Mouse (Mus musculus) ES-E14 (cell line): ENCODE measurements around the gene Gsg1. TPM values are rescaled to one million over a fixed set of nuclear protein-coding genes. Genes with fewer than 3 reads are reported as not detected.

Experiments used
- DNase-seq: peaks from one replicate; pipeline ENCODE4 v3.0.0-alpha.2; 2013; ENCODE audit warnings: low read depth, low spot score
- H3K27ac ChIP-seq: 2 replicates; pipeline ENCODE4 v1.5.1; 2012; ENCODE audit warnings: low read depth, mild to moderate bottlenecking, low read length, moderate library complexity, mixed read lengths; ENCODE audit not compliant: poor library complexity, insufficient read depth, severe bottlenecking
- H3K36me3 ChIP-seq: 2 replicates; pipeline ENCODE4 v1.6.1; 2012; ENCODE audit warnings: mild to moderate bottlenecking, low read length, moderate library complexity, mixed read lengths; ENCODE audit not compliant: control insufficient read depth, poor library complexity, insufficient read depth, severe bottlenecking
- H3K4me1 ChIP-seq, 2 experiments: fragments of 150-350 bp in 1 of 2; sonication (generic) in 1 of 2; 2 replicates each; pipeline ENCODE4 v1.6.1; 2012; ENCODE audit warnings: low read length in 2 of 2, mild to moderate bottlenecking in 1 of 2, mixed read lengths in 1 of 2; ENCODE audit not compliant: control insufficient read depth in 2 of 2, insufficient read depth in 2 of 2, poor library complexity in 1 of 2
- H3K4me3 ChIP-seq, 2 experiments: fragments of 150-350 bp in 1 of 2; sonication (generic) in 1 of 2; 2 replicates each; pipeline ENCODE4 v1.5.1; 2012; ENCODE audit warnings: low read length in 2 of 2, low read depth in 1 of 2, mild to moderate bottlenecking in 1 of 2, mixed read lengths in 1 of 2; ENCODE audit not compliant: insufficient read depth in 1 of 2, poor library complexity in 1 of 2, severe bottlenecking in 1 of 2
- H3K9ac ChIP-seq: 2 replicates; pipeline ENCODE4 v1.6.1; 2012; ENCODE audit warnings: low read depth, mild to moderate bottlenecking, low read length, mixed read lengths; ENCODE audit not compliant: poor library complexity, insufficient read depth, severe bottlenecking
- H3K9me3 ChIP-seq: fragments of 150-350 bp; sonication (generic); 2 replicates; pipeline ENCODE4 v1.6.1; 2012; ENCODE audit warnings: low read depth, mild to moderate bottlenecking, low read length; ENCODE audit not compliant: control insufficient read depth, insufficient read depth
- CHD2 ChIP-seq: IDR thresholded peaks from 2 replicates; pipeline ENCODE4 v1.6.1; 2014; ENCODE audit warnings: mild to moderate bottlenecking, low read depth, low read length, inconsistent platforms
- HCFC1 ChIP-seq: IDR thresholded peaks from 2 replicates; pipeline ENCODE4 v1.6.1; 2012; ENCODE audit warnings: low read length, inconsistent platforms, borderline replicate concordance; ENCODE audit not compliant: insufficient read depth
- MAFK ChIP-seq: IDR thresholded peaks from 2 replicates; pipeline ENCODE4 v1.6.1; 2014; ENCODE audit warnings: mild to moderate bottlenecking, low read depth, low read length, inconsistent platforms; ENCODE audit not compliant: insufficient read depth
- ZC3H11A ChIP-seq: IDR thresholded peaks from 2 replicates; pipeline ENCODE4 v1.6.1; 2012; ENCODE audit warnings: low read depth, mild to moderate bottlenecking, inconsistent platforms, low read length, borderline replicate concordance
- ZNF384 ChIP-seq: IDR thresholded peaks from 2 replicates; pipeline ENCODE4 v1.6.1; 2012; ENCODE audit warnings: low read depth, low read length, inconsistent platforms
- in situ Hi-C, 2 experiments: fragments of 600-800 bp; cut with MboI; formaldehyde crosslinking; loops; one replicate each; pipeline ENCODE4 v1.15.1; 2025; ENCODE audit warnings: low sequenced_read_pairs in 2 of 2, inconsistent platforms in 1 of 2; ENCODE audit not compliant: unreplicated experiment in 2 of 2
- total RNA-seq: library from RNA; depleted of rRNA; stranded (reverse); fragments of 300-350 nt; gene quantifications from 2 replicates; pipeline ENCODE4 v1.2.3, GENCODE M21; 2012

The Gsg1 gene
- total RNA-seq, 1 experiment: 0.98 TPM

DNA sequence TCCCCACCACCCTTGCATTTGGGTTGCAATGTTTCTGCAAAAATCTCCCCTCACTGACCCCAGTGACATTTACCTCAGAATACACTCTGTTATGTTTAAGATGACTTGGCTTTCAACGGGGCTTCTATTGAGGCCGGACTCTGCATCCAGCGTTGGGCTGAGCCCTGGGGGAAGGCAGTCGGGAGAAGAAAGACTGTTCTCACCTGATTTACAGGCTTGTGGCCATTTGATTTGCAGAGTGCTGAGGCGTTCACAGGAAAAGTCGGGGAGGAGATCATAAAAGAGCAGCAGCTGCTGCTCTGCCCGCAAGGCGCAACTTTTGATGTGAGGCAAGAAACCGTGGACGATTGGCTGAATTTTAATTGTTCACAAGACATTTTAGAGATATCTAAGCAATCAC is 25.7 kb upstream of the Gsg1 start:
- Histone ChIP-seq H3K27ac (no peak overlapping the region), H3K9ac (no peak overlapping the region), H3K36me3 (no peaks in the 10 kb centered on the region), H3K4me3 (no peak overlapping the region), H3K9me3 (no peaks in the 10 kb centered on the region), H3K4me1 (no peaks in the 10 kb centered on the region)
- DNase-seq: no peak
- in situ Hi-C loops: no loop called here
- no peak for TF ChIP-seq MAFK
- TF ChIP-seq HCFC1: no peak

DNA sequence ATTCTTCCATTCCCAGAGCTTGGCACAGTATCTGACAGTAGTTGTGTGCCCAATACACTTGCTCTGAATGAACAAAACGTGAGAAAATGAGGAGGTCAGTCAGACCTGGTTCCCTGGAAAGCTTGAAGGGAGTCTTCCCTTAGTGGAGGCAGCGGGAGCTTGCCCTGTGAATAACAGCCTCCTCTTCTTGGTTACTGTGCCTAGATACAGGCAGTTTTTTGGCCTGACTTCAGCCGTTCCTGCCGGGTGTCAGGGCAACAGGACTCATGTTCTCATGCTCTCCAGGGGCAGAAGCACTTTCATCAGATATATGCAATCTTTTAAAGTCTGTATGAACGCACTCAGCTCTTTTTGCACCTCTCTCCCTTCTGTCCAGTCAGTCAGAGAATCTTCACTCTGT is 25.1 kb upstream of the Gsg1 start:
- in situ Hi-C loops: no loop called here
- no peak for TF ChIP-seq CHD2
- no peak for TF ChIP-seq ZC3H11A
- TF ChIP-seq MAFK: no peak
- no peak for TF ChIP-seq HCFC1
- DNase-seq: no peak

DNA sequence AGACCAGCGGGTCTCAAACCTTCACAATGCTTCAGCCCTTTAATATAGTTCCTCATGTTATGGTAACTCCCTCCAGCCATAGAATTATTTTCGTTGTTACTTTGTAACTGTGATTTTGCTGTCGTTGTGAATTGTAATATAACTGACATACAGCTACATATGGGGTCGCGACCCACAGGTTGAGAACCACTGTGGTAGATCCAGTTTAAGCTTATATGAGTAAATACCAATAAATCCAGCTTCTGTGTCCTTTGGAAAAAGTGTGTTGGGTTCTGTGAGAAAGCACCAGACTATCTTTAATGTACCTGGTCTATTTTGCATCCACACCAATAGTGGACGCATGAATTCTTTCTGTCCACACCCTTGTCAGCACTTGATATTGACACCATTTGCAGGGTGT is 24.2 kb upstream of the Gsg1 start:
- in situ Hi-C loops: no loop called here
- H3K36me3 ChIP-seq: no peaks in the 10 kb centered on the region
- H3K9me3 ChIP-seq: no peaks in the 10 kb centered on the region
- H3K4me1 ChIP-seq: no peaks in the 10 kb centered on the region
- TF ChIP-seq MAFK (no peak), CHD2 (peak; percentile 77), ZC3H11A (no peak), ZNF384 (no peak), HCFC1 (no peak)
- no peak overlapping the region for H3K9ac ChIP-seq
- DNase-seq: no peak
- H3K27ac ChIP-seq: no peak overlapping the region
- H3K4me3 ChIP-seq: no peak overlapping the region

More for the DNA sequence above, 25.1 kb upstream of the Gsg1 start:
- no peaks in the 10 kb centered on the region for H3K36me3 ChIP-seq
- H3K9me3 ChIP-seq: no peaks in the 10 kb centered on the region
- H3K4me3 ChIP-seq: no peak overlapping the region
- H3K9ac ChIP-seq: no peak overlapping the region
- no peaks in the 10 kb centered on the region for H3K4me1 ChIP-seq
- H3K27ac ChIP-seq: no peak overlapping the region

DNA sequence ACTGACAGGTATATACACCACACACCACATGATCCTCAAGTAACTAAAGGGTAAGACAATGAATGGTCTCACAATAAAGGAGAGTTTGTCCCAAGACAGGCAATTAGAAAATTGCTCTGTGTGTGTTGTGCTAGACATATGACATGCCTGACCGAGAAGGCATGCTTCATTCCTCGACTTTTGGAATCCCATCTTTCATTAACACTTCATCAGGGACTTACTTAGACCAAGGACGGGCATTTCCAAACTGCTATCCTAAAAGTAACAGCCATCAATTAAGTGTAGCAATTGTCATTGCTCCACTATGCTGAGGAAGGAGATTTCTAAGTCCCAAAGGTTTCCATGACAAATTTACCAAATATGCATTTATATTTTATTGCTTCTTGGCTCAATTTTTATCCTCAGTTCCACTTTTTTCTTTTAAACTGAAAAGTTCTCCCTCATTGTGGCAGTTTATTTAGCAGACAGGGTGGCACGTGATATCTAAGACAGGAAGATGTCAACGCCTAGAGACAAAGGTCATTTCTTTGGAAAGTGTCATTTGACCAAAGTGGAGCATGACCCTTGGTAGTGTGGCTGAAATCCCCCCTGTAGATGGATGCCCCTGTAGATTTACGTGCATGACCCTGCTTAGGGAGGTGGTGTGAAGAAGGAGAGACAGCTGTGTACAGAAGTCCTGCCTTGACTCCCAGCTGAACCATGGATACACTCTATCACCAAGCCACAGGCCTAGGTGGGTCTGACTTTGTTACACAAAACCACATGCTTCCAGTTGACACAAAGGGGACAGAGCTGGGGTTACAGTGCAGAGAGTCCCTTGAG is 22.5 kb upstream of the Gsg1 start:
- DNase-seq: no peak
- H3K36me3 ChIP-seq: no peaks in the 10 kb centered on the region
- H3K4me3 ChIP-seq: no peak overlapping the region
- H3K27ac ChIP-seq: no peak overlapping the region
- no peak overlapping the region for H3K9ac ChIP-seq
- H3K4me1 ChIP-seq: no peaks in the 10 kb centered on the region
- in situ Hi-C loops: no loop called here
- TF ChIP-seq CHD2: no peak
- TF ChIP-seq HCFC1: no peak
- no peak for TF ChIP-seq ZNF384
- no peak for TF ChIP-seq MAFK
- no peaks in the 10 kb centered on the region for H3K9me3 ChIP-seq

DNA sequence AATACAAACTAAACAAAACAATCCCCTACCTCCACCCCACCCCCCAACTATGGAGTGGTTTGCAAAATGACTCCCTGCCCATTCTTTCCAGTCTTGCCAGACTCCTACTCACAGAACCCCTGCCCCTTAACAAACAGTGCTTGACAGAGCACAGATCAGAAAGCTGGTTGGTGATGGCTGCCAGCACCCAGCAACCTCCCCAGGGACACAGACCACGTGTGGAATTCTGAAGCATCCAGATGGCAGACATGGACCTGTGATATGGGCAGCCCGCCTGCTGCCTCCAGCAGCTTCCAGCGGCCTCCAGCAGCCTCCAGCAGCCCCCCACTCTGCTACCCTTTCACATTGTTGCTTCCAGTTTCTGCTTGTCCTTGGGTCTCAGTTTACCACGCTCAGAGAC is 21.1 kb upstream of the Gsg1 start:
- no peak overlapping the region for H3K27ac ChIP-seq
- in situ Hi-C loops: no loop called here

More for the DNA sequence above, 21.1 kb upstream of the Gsg1 start:
- Histone ChIP-seq H3K9ac (no peak overlapping the region), H3K9me3 (no peaks in the 10 kb centered on the region), H3K4me1 (no peaks in the 10 kb centered on the region), H3K36me3 (no peaks in the 10 kb centered on the region), H3K4me3 (no peak overlapping the region)
- DNase-seq: no peak
- TF ChIP-seq MAFK (no peak), ZNF384 (no peak), ZC3H11A (no peak), HCFC1 (no peak), CHD2 (no peak)
